22 mouse cellular contexts compared by ENCODE assay signal in genomic region chr12:83795586-83795985, GRCm38 (mm10). TPM values are rescaled to one million over a fixed set of nuclear protein-coding genes. Genes with fewer than 3 reads are reported as not detected.
DNase-seq lines count a peak whose midpoint lies in the region; ATAC-seq and TF ChIP-seq lines count a peak whose summit lies in the region.
"Had no signal": no experiment of that assay in that cellular context is flagged by ENCODE, and none has a peak within 500 bp of the region (broad histone marks: within the 10 kb centered on the region; RNA-seq: fewer than 3 reads in every experiment).

No protein-coding gene starts in this region.

- H3K9ac ChIP-seq in kidney, embryonic 15.5 days, result no peak overlapping the region
- no peak overlapping the region for H3K9ac ChIP-seq in liver, postnatal 0 days (replicated peaks)
- no peak overlapping the region for H3K9ac ChIP-seq in stomach, embryonic 14.5 days (replicated peaks; ENCODE audit: low read depth, low read length)
- H3K9ac ChIP-seq in stomach, postnatal 0 days (ENCODE audit: low read length), result no peak overlapping the region
- H3K9ac ChIP-seq: embryonic facial prominence, embryonic 15.5 days; forebrain, postnatal 0 days; heart, embryonic 12.5 days; heart, embryonic 15.5 days; hindbrain, embryonic 14.5 days had no signal

- no peak for TF ChIP-seq EP300 in liver, postnatal 0 days (IDR thresholded peaks at IDR 0.05; ENCODE audit: low read depth)
- no peak for TF ChIP-seq EP300 in stomach, postnatal 0 days (optimal IDR thresholded peaks at IDR 0.05)

- no peak for TF ChIP-seq POLR2A in kidney, adult 2 months (IDR thresholded peaks at IDR 0.05; ENCODE audit: low read depth, low read length)

- H3K36me3 ChIP-seq in kidney, adult 2 months (ENCODE audit: control insufficient read depth, insufficient read depth, low read length), result peaks cover 3% of the 10 kb centered on the region; the same call in 1 of the 2 replicates
- H3K36me3 ChIP-seq in kidney, embryonic 15.5 days, result peaks cover 63% of the 10 kb centered on the region
- H3K36me3 ChIP-seq in liver, postnatal 0 days (replicated peaks; ENCODE audit: insufficient read depth, low read length), result peaks cover 42% of the 10 kb centered on the region
- peaks cover 41% of the 10 kb centered on the region for H3K36me3 ChIP-seq in stomach, embryonic 14.5 days (ENCODE audit: control insufficient read depth, insufficient read depth, low read length)
- peaks cover 38% of the 10 kb centered on the region for H3K36me3 ChIP-seq in stomach, postnatal 0 days (ENCODE audit: control insufficient read depth, insufficient read depth, low read length)

- H3K27me3 ChIP-seq in kidney, adult 2 months (replicated peaks; ENCODE audit: control insufficient read depth, insufficient read depth, low read length), result no peaks in the 10 kb centered on the region
- no peaks in the 10 kb centered on the region for H3K27me3 ChIP-seq in kidney, embryonic 15.5 days
- H3K27me3 ChIP-seq in liver, postnatal 0 days (ENCODE audit: insufficient read depth, low read length), result no peaks in the 10 kb centered on the region
- no peaks in the 10 kb centered on the region for H3K27me3 ChIP-seq in stomach, embryonic 14.5 days (ENCODE audit: control insufficient read depth, insufficient read depth, low read length)
- no peaks in the 10 kb centered on the region for H3K27me3 ChIP-seq in stomach, postnatal 0 days (ENCODE audit: control insufficient read depth, insufficient read depth, low read length)
- H3K27me3 ChIP-seq: embryonic facial prominence, embryonic 15.5 days; heart, embryonic 12.5 days; heart, embryonic 15.5 days had no signal

- ATAC-seq in kidney, embryonic 15.5 days (replicated peaks; ENCODE audit: low FRiP score), result no peak
- no peak for ATAC-seq in liver, postnatal 0 days
- ATAC-seq in stomach, embryonic 14.5 days (ENCODE audit: insufficient number of reproducible peaks, insufficient read depth, low FRiP score, low read depth), result no peak
- no peak for ATAC-seq in stomach, postnatal 0 days (ENCODE audit: low FRiP score, low TSS enrichment)
- ATAC-seq: activated CD4-positive, CD25-positive, alpha-beta regulatory T cell, adult 4 months; forebrain, embryonic 14.5 days; forebrain, postnatal 0 days; hindbrain, postnatal 0 days had no signal

- H3K27ac ChIP-seq in kidney, adult 2 months (ENCODE audit: insufficient read depth, low read depth, low read length), result peak overlapping the region; percentile 8; the same call in 1 of the 2 replicates
- no peak overlapping the region; the same call in 1 of the 2 replicates for H3K27ac ChIP-seq in kidney, embryonic 15.5 days
- H3K27ac ChIP-seq in liver, postnatal 0 days (ENCODE audit: low read depth), result no peak overlapping the region
- 0 out of 2 replicates have a peak overlapping the region, but pooled peaks have one; percentile 21 for H3K27ac ChIP-seq in stomach, embryonic 14.5 days (ENCODE audit: low read length)
- no peak overlapping the region for H3K27ac ChIP-seq in stomach, postnatal 0 days (replicated peaks)
- H3K27ac ChIP-seq: embryonic facial prominence, embryonic 15.5 days; gastrocnemius, adult 2 months; heart, embryonic 15.5 days; hindbrain, embryonic 14.5 days; hindbrain, postnatal 0 days had no signal

- no peak overlapping the region for H3K4me2 ChIP-seq in kidney, embryonic 15.5 days
- no peak overlapping the region for H3K4me2 ChIP-seq in liver, postnatal 0 days (ENCODE audit: low read depth, low read length)
- H3K4me2 ChIP-seq in stomach, embryonic 14.5 days (replicated peaks; ENCODE audit: low read depth, low read length), result no peak overlapping the region
- no peak overlapping the region for H3K4me2 ChIP-seq in stomach, postnatal 0 days (replicated peaks; ENCODE audit: low read depth)
- H3K4me2 ChIP-seq: embryonic facial prominence, embryonic 15.5 days; heart, embryonic 12.5 days; heart, embryonic 15.5 days; hindbrain, embryonic 14.5 days had no signal

- no peak overlapping the region for H3K4me3 ChIP-seq in kidney, adult 2 months (ENCODE audit: insufficient read depth, low read depth, low read length)
- H3K4me3 ChIP-seq in kidney, embryonic 15.5 days (replicated peaks), result no peak overlapping the region
- no peak overlapping the region for H3K4me3 ChIP-seq in liver, postnatal 0 days (ENCODE audit: low read depth, low read length)
- H3K4me3 ChIP-seq in stomach, embryonic 14.5 days (ENCODE audit: low read depth, low read length), result no peak overlapping the region
- no peak overlapping the region for H3K4me3 ChIP-seq in stomach, postnatal 0 days (ENCODE audit: low read depth, low read length)
- H3K4me3 ChIP-seq: embryonic facial prominence, embryonic 15.5 days; gastrocnemius, adult 2 months; heart, embryonic 12.5 days; heart, embryonic 15.5 days had no signal

- 91% methylated on average over 7 of the region's 7 CpGs for WGBS in kidney, adult 2 months
- 95% methylated on average over 7 of the region's 7 CpGs for WGBS in kidney, embryonic 15.5 days
- 91% methylated on average over 7 of the region's 7 CpGs for WGBS in liver, postnatal 0 days (ENCODE audit: insufficient replicate concordance)
- 84% methylated on average over 7 of the region's 7 CpGs for WGBS in stomach, embryonic 14.5 days
- 68% methylated on average over 7 of the region's 7 CpGs for WGBS in stomach, postnatal 0 days

- no peaks in the 10 kb centered on the region for H3K9me3 ChIP-seq in kidney, embryonic 15.5 days (replicated peaks)
- no peaks in the 10 kb centered on the region for H3K9me3 ChIP-seq in liver, postnatal 0 days (ENCODE audit: low read length)
- H3K9me3 ChIP-seq in stomach, embryonic 14.5 days (ENCODE audit: control insufficient read depth, low read depth, low read length), result no peaks in the 10 kb centered on the region
- no peaks in the 10 kb centered on the region for H3K9me3 ChIP-seq in stomach, postnatal 0 days (ENCODE audit: control insufficient read depth, low read length)
- H3K9me3 ChIP-seq: embryonic facial prominence, embryonic 15.5 days; heart, embryonic 12.5 days; heart, embryonic 15.5 days had no signal

- TF ChIP-seq CTCF in kidney, adult 2 months (conservative IDR thresholded peaks at IDR 0.05; ENCODE audit: insufficient read depth, insufficient read length, low read depth, low read length), result no peak
- TF ChIP-seq CTCF in liver, postnatal 0 days (IDR thresholded peaks at IDR 0.05; ENCODE audit: low read depth), result no peak
- no peak for TF ChIP-seq CTCF in stomach, postnatal 0 days (IDR thresholded peaks at IDR 0.05; ENCODE audit: low read depth)

- DNase-seq in cerebellum, postnatal 10 days, result peak; percentile 41 to 61
- no peak for DNase-seq in cerebellum, postnatal 25 days
- no peak for DNase-seq in kidney, adult 2 months
- peak; percentile 14 for DNase-seq in liver, postnatal 0 days
- no peak for DNase-seq in liver
- DNase-seq in stomach, postnatal 0 days (ENCODE audit: low spot score), result no peak
- DNase-seq: adrenal gland, adult 8-10 months; cerebellum, adult 11-12 months; cerebellum, adult 8-10 months; forebrain, postnatal 0 days; gastrocnemius, postnatal 14 days; heart, postnatal 10 days had no signal

- no peaks in the 10 kb centered on the region for H3K4me1 ChIP-seq in kidney, adult 2 months (ENCODE audit: control insufficient read depth, insufficient read depth, low read length)
- H3K4me1 ChIP-seq in kidney, embryonic 15.5 days, result peaks cover 27% of the 10 kb centered on the region
- no peaks in the 10 kb centered on the region for H3K4me1 ChIP-seq in liver, postnatal 0 days (ENCODE audit: insufficient read depth)
- H3K4me1 ChIP-seq in stomach, embryonic 14.5 days (ENCODE audit: control insufficient read depth, insufficient read depth, low read length), result no peaks in the 10 kb centered on the region
- H3K4me1 ChIP-seq in stomach, postnatal 0 days (replicated peaks; ENCODE audit: control insufficient read depth, insufficient read depth), result no peaks in the 10 kb centered on the region
- H3K4me1 ChIP-seq: embryonic facial prominence, embryonic 15.5 days; heart, embryonic 15.5 days had no signal

RNA-seq across cellular contexts. Expression of gene Papln, which starts 32.2 kb away (rescaled TPM):
- polyA plus RNA-seq in kidney, adult 2 months (2012; rRNA removed), result 2.4 and 3.0 TPM in 2 replicates
- 2.0 and 2.1 TPM in 2 replicates for polyA plus RNA-seq in kidney, embryonic 15.5 days (2015; fragmentation: Nextera tagmentation; extraction: Ambion mirVana)
- 0.15 and 0.28 TPM in 2 replicates for polyA plus RNA-seq in liver, postnatal 0 days (2015; fragmentation: Nextera tagmentation; extraction: Ambion mirVana)
- 1.4 and 2.2 TPM in 2 replicates for polyA plus RNA-seq in stomach, embryonic 14.5 days (2014; fragmentation: Nextera tagmentation; extraction: Ambion mirVana)
- 2.1 and 2.5 TPM in 2 replicates for polyA plus RNA-seq in stomach, postnatal 0 days (2015; fragmentation: Nextera tagmentation; extraction: Ambion mirVana)
- polyA plus RNA-seq: activated CD4-positive, CD25-positive, alpha-beta regulatory T cell, adult 4 months had no signal

Comparison
In these comparisons a context has a peak if more than half of its experiments do, and no peak if none do; other contexts are left out.
1. DNase-seq: peak in cerebellum, postnatal 10 days (2 of 2) and liver, postnatal 0 days (single experiment); none in cerebellum, postnatal 25 days (0 of 2), kidney, adult 2 months (single experiment), liver (single experiment) and stomach, postnatal 0 days (single experiment).
2. H3K27ac ChIP-seq: peak in kidney, adult 2 months (single experiment) and stomach, embryonic 14.5 days (single experiment); none in kidney, embryonic 15.5 days (single experiment), liver, postnatal 0 days (single experiment) and stomach, postnatal 0 days (single experiment).